ENCODE assay signal across 8 mouse cellular contexts in genomic region chr7:82420329-82421052, GRCm38 (mm10).
DNase-seq lines count a peak whose midpoint lies in the region; ATAC-seq and TF ChIP-seq lines count a peak whose summit lies in the region.
"Not testable (repeated sequence)": the region's sequence is repeated elsewhere in the genome, so short reads cannot be mapped to it uniquely, and the experiment has no call there.

No protein-coding gene starts in this region.

- not testable (repeated sequence) for H3K4me2 ChIP-seq in forebrain, embryonic 15.5 days (replicated peaks); forebrain, postnatal 0 days (ENCODE audit: low read depth); limb, embryonic 12.5 days; lung, embryonic 16.5 days (ENCODE audit: low read depth, low read length); midbrain, embryonic 14.5 days (ENCODE audit: low read length); midbrain, embryonic 16.5 days (ENCODE audit: low read length)

- TF ChIP-seq POLR2A in brain, embryonic 14.5 days (IDR thresholded peaks at IDR 0.05; ENCODE audit: borderline replicate concordance, extremely low read depth, insufficient read depth, insufficient read length, poor library complexity, severe bottlenecking): not testable (repeated sequence)

- H3K27me3 ChIP-seq in forebrain, embryonic 15.5 days; forebrain, postnatal 0 days (ENCODE audit: insufficient read depth, low read length); limb, embryonic 12.5 days; lung, embryonic 16.5 days (ENCODE audit: control insufficient read depth, insufficient read depth, low read depth, low read length); midbrain, embryonic 14.5 days (ENCODE audit: control insufficient read depth, insufficient read depth, low read length); midbrain, embryonic 16.5 days (ENCODE audit: control insufficient read depth, insufficient read depth, low read depth, low read length): not testable (repeated sequence)

- not testable (repeated sequence) for H3K27ac ChIP-seq in forebrain, embryonic 15.5 days (replicated peaks); forebrain, postnatal 0 days (ENCODE audit: low read depth, low read length); midbrain, embryonic 14.5 days (replicated peaks; ENCODE audit: low read depth, low read length); midbrain, embryonic 16.5 days (ENCODE audit: low read length)
- H3K27ac ChIP-seq in limb, embryonic 12.5 days: peak overlapping the region; percentile 50; the same call in 1 of the 2 replicates
- H3K27ac ChIP-seq in lung, embryonic 16.5 days (ENCODE audit: low read length): 0 out of 2 replicates have a peak overlapping the region, but pooled peaks have one; percentile 30

- peak; percentile 59 for DNase-seq in brain, embryonic 14.5 days (ENCODE audit: low read depth)
- DNase-seq in forebrain, postnatal 0 days: peak; percentile 26
- peak; percentile 39 for DNase-seq in heart, adult 11 months
- DNase-seq in midbrain, embryonic 14.5 days: peak; percentile 15

- 61% methylated on average over 6 of the region's 6 CpGs for WGBS in forebrain, embryonic 15.5 days
- WGBS in forebrain, postnatal 0 days: 53% methylated on average over 6 of the region's 6 CpGs
- WGBS in limb, embryonic 12.5 days: 51% methylated on average over 5 of the region's 6 CpGs
- 62% methylated on average over 6 of the region's 6 CpGs for WGBS in lung, embryonic 16.5 days
- WGBS in midbrain, embryonic 14.5 days: 73% methylated on average over 6 of the region's 6 CpGs
- 73% methylated on average over 6 of the region's 6 CpGs for WGBS in midbrain, embryonic 16.5 days

- TF ChIP-seq CTCF in brain, embryonic 14.5 days (IDR thresholded peaks at IDR 0.05; ENCODE audit: borderline replicate concordance, extremely low read depth, insufficient read depth, insufficient read length); forebrain, postnatal 0 days (IDR thresholded peaks at IDR 0.05; ENCODE audit: low read depth): not testable (repeated sequence)

- H3K4me3 ChIP-seq in forebrain, embryonic 15.5 days; forebrain, postnatal 0 days (ENCODE audit: low read depth, low read length); limb, embryonic 12.5 days (replicated peaks); lung, embryonic 16.5 days (ENCODE audit: low read length); midbrain, embryonic 14.5 days (replicated peaks; ENCODE audit: low read depth, low read length); midbrain, embryonic 16.5 days (ENCODE audit: low read depth, low read length): not testable (repeated sequence)

- not testable (repeated sequence) for H3K9me3 ChIP-seq in forebrain, embryonic 15.5 days; forebrain, postnatal 0 days (ENCODE audit: low read length); limb, embryonic 12.5 days; lung, embryonic 16.5 days (ENCODE audit: control insufficient read depth, low read length); midbrain, embryonic 14.5 days (ENCODE audit: control insufficient read depth, low read length); midbrain, embryonic 16.5 days (replicated peaks; ENCODE audit: control insufficient read depth, low read length, poor library complexity, severe bottlenecking)

- not testable (repeated sequence) for H3K4me1 ChIP-seq in forebrain, embryonic 15.5 days; forebrain, postnatal 0 days (ENCODE audit: insufficient read depth); midbrain, embryonic 14.5 days (ENCODE audit: control insufficient read depth, insufficient read depth, low read length); midbrain, embryonic 16.5 days (ENCODE audit: control insufficient read depth, insufficient read depth, low read length)
- H3K4me1 ChIP-seq in limb, embryonic 12.5 days (replicated peaks): peaks cover 51% of the 10 kb centered on the region
- peaks cover 16% of the 10 kb centered on the region for H3K4me1 ChIP-seq in lung, embryonic 16.5 days (replicated peaks; ENCODE audit: control insufficient read depth, insufficient read depth, low read length)

- H3K36me3 ChIP-seq in forebrain, embryonic 15.5 days; forebrain, postnatal 0 days (ENCODE audit: insufficient read depth); limb, embryonic 12.5 days; lung, embryonic 16.5 days (ENCODE audit: control insufficient read depth, insufficient read depth, low read length); midbrain, embryonic 14.5 days (ENCODE audit: control insufficient read depth, insufficient read depth, low read length); midbrain, embryonic 16.5 days (ENCODE audit: control insufficient read depth, insufficient read depth, low read length): not testable (repeated sequence)

- H3K9ac ChIP-seq in forebrain, embryonic 15.5 days (replicated peaks); forebrain, postnatal 0 days; limb, embryonic 12.5 days (replicated peaks); lung, embryonic 16.5 days (ENCODE audit: low read length); midbrain, embryonic 14.5 days (replicated peaks; ENCODE audit: low read length); midbrain, embryonic 16.5 days (ENCODE audit: low read depth, low read length): not testable (repeated sequence)

- peak; percentile 57; the same call in 1 of the 2 replicates for ATAC-seq in forebrain, embryonic 15.5 days (replicated peaks)
- ATAC-seq in forebrain, postnatal 0 days: peak; percentile 80
- not testable (repeated sequence) for ATAC-seq in limb, embryonic 12.5 days (ENCODE audit: insufficient number of reproducible peaks, insufficient read depth, low FRiP score, low TSS enrichment, low read depth); lung, embryonic 16.5 days (ENCODE audit: low read depth); midbrain, embryonic 14.5 days (ENCODE audit: low FRiP score, low TSS enrichment)
- peak; percentile 64; the same call in 1 of the 2 replicates for ATAC-seq in midbrain, embryonic 16.5 days
